Comparison of ENCODE assay signal across 8 mouse cellular contexts in the genomic region with DNA sequence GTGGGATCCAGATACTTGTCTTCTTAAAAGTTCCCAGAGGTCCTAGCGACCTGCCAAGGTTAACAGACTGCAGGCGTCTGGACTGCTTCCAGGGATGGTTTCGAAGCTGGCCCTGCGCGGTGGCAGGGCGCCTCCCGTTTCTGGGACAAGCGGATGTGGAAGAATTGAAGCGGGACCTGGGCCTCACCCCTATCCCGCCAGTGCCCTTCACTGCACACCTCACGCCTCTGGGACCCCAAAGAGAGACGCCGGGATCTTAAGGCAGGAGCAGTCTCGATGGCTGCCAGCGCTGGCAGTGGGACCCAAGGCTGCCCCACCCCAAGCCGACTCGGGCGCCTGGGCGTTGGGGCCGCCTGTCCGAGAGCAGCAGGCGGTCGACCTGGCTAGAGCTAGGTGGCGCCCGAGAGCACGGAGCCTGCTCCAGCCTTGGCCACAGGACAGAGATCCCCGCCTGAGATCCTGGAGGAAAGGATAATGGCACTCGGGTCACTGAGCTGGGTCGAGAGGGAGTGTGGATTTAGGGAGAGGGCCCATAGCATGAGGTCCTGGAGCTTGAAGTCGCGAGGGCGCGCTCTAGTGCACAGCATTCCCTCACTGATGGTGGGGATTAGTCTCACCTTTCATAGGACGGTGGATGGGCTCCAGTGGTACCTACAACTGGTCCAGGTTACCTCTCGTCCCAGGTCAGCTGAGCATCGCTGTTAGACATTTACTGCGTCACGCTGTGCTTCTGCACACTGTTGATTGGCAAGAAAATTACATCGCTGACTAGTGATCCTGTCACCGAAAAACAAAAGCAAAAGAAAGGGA. TPM values are rescaled to one million over a fixed set of nuclear protein-coding genes. Genes with fewer than 3 reads are reported as not detected.
DNase-seq lines count a peak whose midpoint lies in the region; ATAC-seq and TF ChIP-seq lines count a peak whose summit lies in the region.

No protein-coding gene starts in this region.

- H3K4me3 ChIP-seq in forebrain, embryonic 11.5 days (ENCODE audit: low read depth, low read length) = peak overlapping the region; percentile 24
- peak overlapping the region; percentile 50 for H3K4me3 ChIP-seq in heart, postnatal 0 days (ENCODE audit: low read depth, low read length)
- H3K4me3 ChIP-seq in neural tube, embryonic 15.5 days (replicated peaks) = peak overlapping the region; percentile 33

- peaks cover 2% of the 10 kb centered on the region; the same call in 1 of the 2 replicates for H3K4me1 ChIP-seq in forebrain, embryonic 11.5 days (replicated peaks; ENCODE audit: control insufficient read depth, insufficient read depth, low read length)
- H3K4me1 ChIP-seq in heart, postnatal 0 days (ENCODE audit: control insufficient read depth, insufficient read depth) = peaks cover 37% of the 10 kb centered on the region
- H3K4me1 ChIP-seq in neural tube, embryonic 15.5 days = peaks cover 12% of the 10 kb centered on the region

- no peaks in the 10 kb centered on the region for H3K36me3 ChIP-seq in forebrain, embryonic 11.5 days (ENCODE audit: control insufficient read depth, insufficient read depth, low read length)
- H3K36me3 ChIP-seq in heart, postnatal 0 days (replicated peaks; ENCODE audit: control insufficient read depth, insufficient read depth, low read length) = no peaks in the 10 kb centered on the region
- no peaks in the 10 kb centered on the region for H3K36me3 ChIP-seq in neural tube, embryonic 15.5 days

- TF ChIP-seq EP300 in heart, postnatal 0 days (IDR thresholded peaks at IDR 0.05; ENCODE audit: low read depth) = peak; percentile 64; the same call in 1 of the 2 replicates

- WGBS in forebrain, embryonic 11.5 days = 7% methylated on average over 40 of the region's 40 CpGs
- 7% methylated on average over 39 of the region's 40 CpGs for WGBS in heart, postnatal 0 days
- WGBS in neural tube, embryonic 15.5 days = 10% methylated on average over 40 of the region's 40 CpGs

- peaks cover 2% of the 10 kb centered on the region; the same call in 1 of the 2 replicates for H3K27me3 ChIP-seq in forebrain, embryonic 11.5 days (ENCODE audit: control insufficient read depth, insufficient read depth, low read length)
- H3K27me3 ChIP-seq in heart, postnatal 0 days (ENCODE audit: control insufficient read depth, insufficient read depth, low read length) = no peaks in the 10 kb centered on the region
- H3K27me3 ChIP-seq in neural tube, embryonic 15.5 days (replicated peaks) = no peaks in the 10 kb centered on the region; the same call in 1 of the 2 replicates

- peak; percentile 80 for ATAC-seq in forebrain, embryonic 11.5 days (replicated peaks; ENCODE audit: low FRiP score)
- ATAC-seq in heart, postnatal 0 days (ENCODE audit: insufficient read depth, low read depth) = peak; percentile 90
- ATAC-seq in neural tube, embryonic 15.5 days (ENCODE audit: low FRiP score) = peak; percentile 80

- H3K4me2 ChIP-seq in forebrain, embryonic 11.5 days (ENCODE audit: low read depth, low read length, severe bottlenecking) = peak overlapping the region; percentile 88
- H3K4me2 ChIP-seq in heart, postnatal 0 days (ENCODE audit: low read depth, low read length) = peak overlapping the region; percentile 70
- peak overlapping the region; percentile 79 for H3K4me2 ChIP-seq in neural tube, embryonic 15.5 days

- peak; percentile 13 to 20 for DNase-seq in CD8-positive naive resting alpha-beta T cell, adult 2 months (ENCODE audit: low read depth in 2 of 2, low spot score in 2 of 2)
- DNase-seq in c-Kit-positive CD71-positive TER-119-negative erythroid progenitor cells, embryonic 14.5 days (ENCODE audit: low read depth) = peak; percentile 55
- peak; percentile 91 for DNase-seq in forebrain, embryonic 11.5 days (ENCODE audit: low spot score)
- peak; percentile 83 for DNase-seq in heart, postnatal 0 days (ENCODE audit: low spot score)
- peak; percentile 85 to 96 for DNase-seq in kidney, postnatal 36 days
- peak; percentile 76 to 85 for DNase-seq in lung, adult 18-20 months
- DNase-seq in testis, postnatal 14 days (ENCODE audit: low spot score) = peak; percentile 72

- peak; percentile 93 for TF ChIP-seq CTCF in heart, postnatal 0 days (IDR thresholded peaks at IDR 0.05; ENCODE audit: low read depth)

- no peak overlapping the region for H3K27ac ChIP-seq in forebrain, embryonic 11.5 days (ENCODE audit: low read depth, low read length)
- peak overlapping the region; percentile 90 for H3K27ac ChIP-seq in heart, postnatal 0 days (ENCODE audit: low read depth)
- H3K27ac ChIP-seq in neural tube, embryonic 15.5 days (replicated peaks) = no peak overlapping the region

- no peaks in the 10 kb centered on the region for H3K9me3 ChIP-seq in forebrain, embryonic 11.5 days (ENCODE audit: control insufficient read depth, low read length)
- H3K9me3 ChIP-seq in heart, postnatal 0 days (replicated peaks; ENCODE audit: control insufficient read depth, low read length) = no peaks in the 10 kb centered on the region
- no peaks in the 10 kb centered on the region for H3K9me3 ChIP-seq in neural tube, embryonic 15.5 days (replicated peaks)

- peak overlapping the region; percentile 48 for H3K9ac ChIP-seq in forebrain, embryonic 11.5 days (ENCODE audit: low read length)
- H3K9ac ChIP-seq in heart, postnatal 0 days (replicated peaks; ENCODE audit: low read depth, low read length) = peak overlapping the region; percentile 52
- peak overlapping the region; percentile 42 for H3K9ac ChIP-seq in neural tube, embryonic 15.5 days (replicated peaks)

RNA-seq across cellular contexts. Expression of gene Crebbp, which starts 54.3 kb away (rescaled TPM):
- polyA plus RNA-seq in forebrain, embryonic 11.5 days (2014; fragmentation: Nextera tagmentation; extraction: Ambion mirVana) = 39.4 and 40.8 TPM in 2 replicates
- total RNA-seq in heart, postnatal 0 days (2014; rRNA removed; ENCODE audit: low replicate concordance) = 34.1 and 34.7 TPM in 2 replicates
- polyA plus RNA-seq in heart, postnatal 0 days (2015; fragmentation: Nextera tagmentation; extraction: Ambion mirVana) = 15.6 and 15.9 TPM in 2 replicates
- polyA plus RNA-seq in neural tube, embryonic 15.5 days (2015; fragmentation: Nextera tagmentation; extraction: Ambion mirVana) = 32.7 and 33.9 TPM in 2 replicates

Comparison
In these comparisons a context has a peak if more than half of its experiments do, and no peak if none do; other contexts are left out.
1. DNase-seq: peak in every context shown above with its lines; median percentile 91 in forebrain, embryonic 11.5 days; 90 in kidney, postnatal 36 days; 83 in heart, postnatal 0 days; 80 in lung, adult 18-20 months; 72 in testis, postnatal 14 days; 55 in c-Kit-positive CD71-positive TER-119-negative erythroid progenitor cells, embryonic 14.5 days; 16 in CD8-positive naive resting alpha-beta T cell, adult 2 months.